Mouse (Mus musculus) lung, embryonic 16.5 days (tissue): ENCODE measurements around the gene Arap2. TPM values are rescaled to one million over a fixed set of nuclear protein-coding genes. Genes with fewer than 3 reads are reported as not detected.

Experiments used
- ATAC-seq: fragments of 200-750 bp; cut with Nextera tagmentation; 2 replicates; pipeline ENCODE4 v1.8.0; 2017; ENCODE audit warnings: low read depth, mild to moderate bottlenecking, moderate library complexity
- H3K27ac ChIP-seq: fragments of 300-500 bp; sonication (generic); 2 replicates; pipeline ENCODE4 v1.5.1; 2014; ENCODE audit warnings: mild to moderate bottlenecking, control low read depth, low read length
- H3K27me3 ChIP-seq: fragments of 300-500 bp; sonication (generic); 2 replicates; pipeline ENCODE4 v1.6.1; 2014; ENCODE audit warnings: low read depth, low read length, mixed read lengths; ENCODE audit not compliant: control insufficient read depth, insufficient read depth
- H3K36me3 ChIP-seq: fragments of 300-500 bp; sonication (generic); 2 replicates; pipeline ENCODE4 v1.6.1; 2014; ENCODE audit warnings: low read length; ENCODE audit not compliant: control insufficient read depth, insufficient read depth
- H3K4me1 ChIP-seq: fragments of 300-500 bp; sonication (generic); replicated peaks from 2 replicates; pipeline ENCODE4 v1.6.1; 2014; ENCODE audit warnings: low read length, mixed read lengths; ENCODE audit not compliant: control insufficient read depth, insufficient read depth
- H3K4me2 ChIP-seq: fragments of 300-500 bp; sonication (generic); 2 replicates; pipeline ENCODE4 v1.6.1; 2014; ENCODE audit warnings: low read depth, low read length, control low read depth
- H3K4me3 ChIP-seq: fragments of 300-500 bp; sonication (generic); 2 replicates; pipeline ENCODE4 v1.5.1; 2014; ENCODE audit warnings: mild to moderate bottlenecking, low read length, control low read depth
- H3K9ac ChIP-seq: fragments of 300-500 bp; sonication (generic); 2 replicates; pipeline ENCODE4 v1.6.1; 2014; ENCODE audit warnings: low read length, control low read depth
- H3K9me3 ChIP-seq: fragments of 300-500 bp; sonication (generic); 2 replicates; pipeline ENCODE4 v1.6.1; 2016; ENCODE audit warnings: low read length; ENCODE audit not compliant: control insufficient read depth
- WGBS: fragments of 180-500 bp; shearing (Covaris S2); extraction: QIAGEN DNeasy Blood & Tissue Kit; methylation state at CpG from one replicate; pipeline ENCODE4 v1.1.7; 2014; 5-methylcytosine and 5-hydroxymethylcytosine counted together
- polyA plus RNA-seq: library from polyadenylated mRNA; unstranded; fragments of >200 nt; fragmentation: Nextera tagmentation; extraction: Ambion mirVana; gene quantifications from 2 replicates; pipeline ENCODE4 v1.2.1, GENCODE M21; 2015

Arap2 gene
- 4.9 and 7.5 TPM in 2 replicates for polyA plus RNA-seq

DNA sequence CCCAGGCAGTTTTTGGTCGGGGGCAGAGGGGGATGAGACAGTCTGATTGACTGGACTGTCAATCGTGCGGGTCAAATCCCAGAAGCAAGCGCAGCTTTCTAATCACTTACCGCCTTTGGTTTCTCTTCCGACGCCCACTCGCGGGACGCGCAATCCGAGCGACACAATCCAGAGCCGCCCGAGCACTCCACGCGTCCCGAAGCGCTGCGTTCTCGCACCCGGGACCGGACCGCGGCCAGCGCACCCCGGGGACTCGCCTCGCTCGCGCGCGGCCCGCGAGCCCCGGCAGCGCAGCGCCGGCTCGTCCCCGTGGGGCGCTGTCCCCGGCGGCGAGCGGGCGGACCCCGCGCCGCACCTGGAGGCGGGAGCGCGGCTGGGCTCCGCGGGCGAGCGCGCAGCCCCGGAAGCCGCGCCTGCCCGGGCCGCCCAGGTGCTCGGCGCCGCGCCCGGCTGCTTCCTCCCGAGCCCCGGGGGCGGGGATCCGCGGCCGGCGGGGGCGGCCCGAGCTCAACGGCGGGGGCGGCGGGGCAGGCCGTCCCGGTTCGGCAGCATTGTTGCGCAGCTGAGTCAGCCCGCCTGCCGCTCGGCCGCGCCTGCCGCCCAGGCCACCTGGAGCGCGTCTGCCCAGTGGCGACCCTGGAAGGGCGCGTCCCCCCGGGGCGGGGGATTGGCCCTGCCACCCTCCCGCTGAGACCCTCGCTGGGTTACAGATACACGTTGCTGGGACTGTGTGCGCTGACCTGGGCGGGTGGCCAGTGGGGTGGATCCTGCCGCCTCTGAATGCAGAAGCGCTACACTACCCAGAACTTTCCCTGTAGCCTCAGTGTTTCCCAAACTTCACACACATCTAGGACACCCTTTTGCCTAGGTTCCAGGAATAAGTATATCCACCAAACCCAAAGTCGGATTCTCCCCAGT, at the start of gene Arap2:
TSS of gene Arap2 (minus strand) at position 376 of the 918 bp plus-strand sequence.
- Histone ChIP-seq H3K9ac (peak within 1 kb of the TSS; percentile 73), H3K27me3 (no peaks in the 10 kb centered on the region; the same call in 1 of the 2 replicates), H3K4me1 (peaks cover 6% of the 10 kb centered on the region; the same call in 1 of the 2 replicates), H3K9me3 (no peaks in the 10 kb centered on the region), H3K4me2 (peak within 1 kb of the TSS; percentile 81), H3K27ac (peak within 1 kb of the TSS; percentile 25; the same call in 1 of the 2 replicates), H3K36me3 (no peaks in the 10 kb centered on the region), H3K4me3 (peak within 1 kb of the TSS; percentile 64)
- under 1% methylated on average over 87 of the region's 106 CpGs for WGBS
- ATAC-seq = peak; percentile 82

DNA sequence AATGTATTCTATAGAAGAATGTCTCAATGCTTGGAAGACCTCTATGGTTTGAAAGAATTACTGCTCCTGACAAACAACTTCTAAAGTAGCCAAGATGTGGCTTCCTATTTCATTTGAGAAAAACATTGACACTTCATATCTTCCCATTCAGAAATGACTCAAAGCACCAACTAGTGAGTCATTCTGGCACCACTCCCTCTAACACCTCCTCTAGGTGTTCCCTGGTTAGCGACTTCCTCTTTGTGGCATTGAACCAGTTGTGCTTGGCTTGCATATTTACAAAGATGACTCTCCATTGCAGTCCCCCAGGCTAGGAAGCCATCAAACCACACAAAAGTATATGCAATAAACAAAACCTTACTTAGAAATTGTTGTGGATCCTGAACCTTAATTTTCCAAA, 49.8 kb upstream of the Arap2 start:
- no peak overlapping the region for H3K27ac ChIP-seq
- H3K9me3 ChIP-seq = no peaks in the 10 kb centered on the region
- H3K36me3 ChIP-seq = no peaks in the 10 kb centered on the region
- no peak for ATAC-seq
- no peaks in the 10 kb centered on the region for H3K27me3 ChIP-seq
- no peak overlapping the region for H3K9ac ChIP-seq
- H3K4me1 ChIP-seq = no peaks in the 10 kb centered on the region
- no peak overlapping the region for H3K4me3 ChIP-seq
- no peak overlapping the region for H3K4me2 ChIP-seq
- WGBS = 75% methylated on average over 1 of the region's 1 CpGs

DNA sequence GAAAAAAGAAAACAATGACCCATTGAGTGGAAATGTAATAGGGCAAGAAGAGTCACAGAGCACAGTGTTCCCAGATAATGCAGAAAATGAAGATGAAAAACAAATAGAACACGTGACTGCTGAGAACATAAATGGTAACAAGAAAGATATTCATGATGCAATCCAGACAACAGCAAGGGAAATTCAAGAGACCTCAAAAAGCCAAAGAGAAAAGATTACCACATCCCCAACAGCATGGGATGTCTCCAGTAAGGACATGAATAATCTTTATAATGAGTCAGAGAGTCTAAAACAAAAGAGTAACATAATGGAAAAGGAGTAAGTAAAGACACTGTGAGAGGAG, 48.1 kb upstream of the Arap2 start:
- Histone ChIP-seq H3K4me1 (no peaks in the 10 kb centered on the region), H3K9me3 (no peaks in the 10 kb centered on the region), H3K27ac (no peak overlapping the region), H3K4me2 (no peak overlapping the region), H3K4me3 (no peak overlapping the region), H3K9ac (no peak overlapping the region), H3K36me3 (no peaks in the 10 kb centered on the region), H3K27me3 (no peaks in the 10 kb centered on the region)
- 44% methylated on average over 1 of the region's 1 CpGs for WGBS
- no peak for ATAC-seq

DNA sequence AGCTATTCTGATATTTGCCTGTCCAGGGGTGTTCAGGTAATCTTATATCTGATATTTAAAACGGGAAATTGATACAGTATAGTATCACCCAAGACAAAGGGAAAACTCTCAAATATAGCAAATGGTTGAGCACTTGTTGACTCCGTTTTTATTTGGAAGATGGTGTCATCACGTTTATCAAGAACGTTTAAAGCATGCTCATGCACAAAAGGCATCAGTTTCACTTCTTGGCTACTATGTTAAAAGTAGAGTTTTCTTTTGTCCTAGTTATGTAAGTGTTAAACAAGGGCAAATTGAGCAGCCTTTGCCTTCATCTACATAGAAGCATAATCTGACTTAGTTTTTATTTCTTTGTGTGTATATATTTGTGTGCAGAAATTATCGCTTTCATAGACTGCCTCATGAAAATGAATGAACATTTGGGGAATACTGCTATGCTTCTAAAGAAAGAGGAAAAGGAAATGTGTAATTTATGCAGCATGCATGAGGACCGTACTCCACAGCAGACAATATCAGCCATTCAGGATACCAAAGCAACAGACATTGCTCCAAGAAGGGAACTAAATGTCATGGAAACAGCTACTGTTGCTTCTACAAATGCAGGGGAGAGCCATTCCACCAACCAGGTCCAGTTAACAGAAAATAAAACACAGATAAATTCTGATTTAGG, 47.6 kb upstream of the Arap2 start, which contains the start of gene Dthd1:
TSS of gene Dthd1 (plus strand) at position 422 of the 670 bp plus-strand sequence.
- H3K27ac ChIP-seq = no peak within 1 kb of the TSS
- no peaks in the 10 kb centered on the region for H3K4me1 ChIP-seq
- no peak for ATAC-seq
- no peaks in the 10 kb centered on the region for H3K36me3 ChIP-seq
- H3K4me3 ChIP-seq = no peak within 1 kb of the TSS
- no peak within 1 kb of the TSS for H3K4me2 ChIP-seq
- no peak within 1 kb of the TSS for H3K9ac ChIP-seq
- H3K27me3 ChIP-seq = no peaks in the 10 kb centered on the region
- 79% methylated on average over 6 of the region's 6 CpGs for WGBS
- peaks cover 3% of the 10 kb centered on the region; the same call in 1 of the 2 replicates for H3K9me3 ChIP-seq

DNA sequence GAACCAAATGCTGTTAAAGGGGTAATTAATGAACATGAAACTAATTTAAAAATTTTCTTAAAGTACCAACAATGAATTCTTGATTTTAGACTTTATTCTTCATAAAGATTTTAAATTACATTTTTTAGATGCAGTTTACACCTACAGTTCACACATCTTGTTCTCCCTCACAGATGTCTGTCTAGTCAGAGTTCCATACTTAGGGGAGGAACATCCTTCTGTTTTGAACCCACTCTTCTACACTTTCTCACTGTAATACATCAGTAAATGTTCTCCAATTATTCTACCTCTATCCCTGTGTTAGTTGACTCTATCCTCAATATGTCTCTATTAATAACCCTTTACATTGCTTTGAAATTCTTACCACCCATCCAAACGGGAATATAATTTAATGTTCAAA, 26.8 kb upstream of the Arap2 start:
- Histone ChIP-seq H3K4me2 (no peak overlapping the region), H3K9me3 (no peaks in the 10 kb centered on the region), H3K27ac (no peak overlapping the region), H3K4me3 (no peak overlapping the region), H3K36me3 (no peaks in the 10 kb centered on the region), H3K9ac (no peak overlapping the region), H3K4me1 (no peaks in the 10 kb centered on the region), H3K27me3 (no peaks in the 10 kb centered on the region)
- WGBS = 70% methylated on average over 1 of the region's 1 CpGs
- no peak for ATAC-seq

DNA sequence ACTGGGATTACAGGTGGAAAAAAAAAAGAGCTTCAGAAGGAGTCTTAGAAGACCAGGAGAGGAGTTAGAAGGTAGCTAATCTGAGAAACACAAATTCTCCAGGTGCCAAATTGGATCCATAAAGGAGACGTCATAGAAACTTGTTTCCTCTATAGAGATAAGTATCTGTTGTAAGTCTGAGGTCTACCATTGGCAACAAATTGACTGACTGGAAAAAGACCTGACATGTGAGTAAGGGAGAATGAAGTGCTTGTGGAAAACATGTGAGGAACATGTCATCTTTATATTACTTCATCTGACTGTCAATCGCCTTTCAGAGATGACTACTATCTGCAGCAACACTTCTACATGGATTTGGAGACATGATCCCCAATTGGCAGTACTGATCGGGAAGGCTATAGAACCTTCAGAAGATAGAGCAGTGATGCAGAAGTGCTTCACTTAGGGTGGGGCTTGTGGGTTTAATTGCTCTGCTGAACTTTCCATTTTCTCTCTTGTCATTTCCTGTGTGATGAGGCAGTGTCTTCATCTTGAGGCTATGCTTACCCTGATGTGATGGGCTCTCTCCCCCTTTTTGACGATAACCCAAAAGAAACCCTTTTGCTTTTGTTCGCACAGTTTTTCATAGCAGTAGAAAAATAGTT, 25.1 kb upstream of the Arap2 start:
- WGBS = 87% methylated on average over 5 of the region's 5 CpGs
- Histone ChIP-seq H3K27me3 (no peaks in the 10 kb centered on the region), H3K4me2 (no peak overlapping the region), H3K4me3 (no peak overlapping the region), H3K4me1 (no peaks in the 10 kb centered on the region), H3K36me3 (no peaks in the 10 kb centered on the region), H3K27ac (no peak overlapping the region), H3K9me3 (no peaks in the 10 kb centered on the region), H3K9ac (no peak overlapping the region)
- no peak for ATAC-seq

DNA sequence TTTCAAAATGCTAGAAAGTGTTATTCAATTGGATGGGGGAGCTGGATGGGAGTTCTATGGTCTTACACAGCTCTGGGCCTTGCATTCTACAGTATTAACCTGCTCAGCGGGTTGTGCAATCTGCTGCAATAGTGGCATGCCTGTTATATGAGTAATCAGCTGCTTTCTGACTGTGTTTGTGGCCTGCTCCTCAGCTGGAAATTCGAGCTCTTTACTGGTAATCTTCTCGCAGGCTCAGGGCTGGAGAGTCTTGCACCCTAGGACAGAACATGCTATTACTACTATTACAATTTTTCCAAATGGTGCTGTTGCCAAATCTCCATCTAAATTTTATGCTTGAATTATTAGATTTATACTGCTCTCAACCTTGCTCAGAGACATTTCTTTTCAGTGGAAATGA, 20.9 kb upstream of the Arap2 start:
- H3K36me3 ChIP-seq = no peaks in the 10 kb centered on the region
- H3K4me2 ChIP-seq = no peak overlapping the region
- no peak overlapping the region for H3K9ac ChIP-seq
- no peaks in the 10 kb centered on the region for H3K4me1 ChIP-seq
- H3K9me3 ChIP-seq = no peaks in the 10 kb centered on the region
- no peak overlapping the region for H3K27ac ChIP-seq
- WGBS = 78% methylated on average over 3 of the region's 3 CpGs
- no peak overlapping the region for H3K4me3 ChIP-seq
- ATAC-seq = no peak
- no peaks in the 10 kb centered on the region for H3K27me3 ChIP-seq

DNA sequence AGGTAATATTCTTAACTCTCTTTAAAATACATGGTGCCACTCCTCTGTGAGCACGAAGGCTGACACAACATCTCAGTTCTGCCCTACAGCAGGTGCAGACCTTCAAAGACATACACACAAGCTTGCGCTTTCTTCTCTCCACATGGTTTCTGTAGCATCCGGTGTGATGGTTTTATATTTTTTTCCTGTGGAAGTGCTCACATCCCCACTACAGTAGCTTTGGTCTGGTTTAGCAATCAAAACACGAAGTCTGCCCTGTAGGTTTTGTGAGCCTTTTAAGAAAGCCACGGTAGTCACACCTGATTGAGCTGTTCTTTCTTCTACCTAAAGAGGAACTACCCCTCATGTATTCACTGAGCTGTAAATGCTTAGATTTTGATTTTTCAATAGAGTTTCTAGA, 12.7 kb upstream of the Arap2 start:
- no peak for ATAC-seq
- Histone ChIP-seq H3K4me2 (no peak overlapping the region), H3K9me3 (no peaks in the 10 kb centered on the region), H3K27me3 (no peaks in the 10 kb centered on the region), H3K36me3 (no peaks in the 10 kb centered on the region), H3K4me1 (no peaks in the 10 kb centered on the region), H3K4me3 (no peak overlapping the region), H3K27ac (no peak overlapping the region), H3K9ac (no peak overlapping the region)
- 84% methylated on average over 5 of the region's 5 CpGs for WGBS

DNA sequence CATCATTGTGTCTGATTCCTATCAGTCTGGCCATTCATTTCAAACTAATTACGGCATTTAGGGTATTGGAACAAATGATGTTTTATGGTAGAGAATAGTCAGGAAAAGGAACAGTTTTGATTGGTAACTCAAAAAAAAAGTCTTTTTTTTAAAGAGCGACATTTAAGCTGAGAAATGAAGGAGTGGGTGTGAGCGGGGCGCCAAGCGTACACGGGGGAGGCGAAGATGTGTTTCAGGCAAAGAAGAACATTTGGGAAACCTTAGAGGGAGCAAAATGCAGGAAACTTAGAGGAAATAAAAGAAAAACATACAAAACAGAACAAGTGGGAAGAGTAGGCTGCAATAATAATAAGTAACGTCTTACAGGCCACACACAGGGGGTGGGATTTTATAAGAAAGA, 11.8 kb upstream of the Arap2 start:
- WGBS = 84% methylated on average over 8 of the region's 8 CpGs
- no peaks in the 10 kb centered on the region for H3K27me3 ChIP-seq

More for the DNA sequence above, 11.8 kb upstream of the Arap2 start:
- Histone ChIP-seq H3K4me2 (no peak overlapping the region), H3K36me3 (no peaks in the 10 kb centered on the region), H3K9me3 (no peaks in the 10 kb centered on the region), H3K4me3 (no peak overlapping the region), H3K27ac (no peak overlapping the region), H3K4me1 (no peaks in the 10 kb centered on the region), H3K9ac (no peak overlapping the region)
- no peak for ATAC-seq
